Mouse (Mus musculus) layer of hippocampus, adult 9-11 months (tissue): ENCODE results near the gene Gpc5.

Source experiments
- DNase-seq: peaks from one replicate; pipeline ENCODE4 v3.0.0; 2022

Gene Gpc5

DNA sequence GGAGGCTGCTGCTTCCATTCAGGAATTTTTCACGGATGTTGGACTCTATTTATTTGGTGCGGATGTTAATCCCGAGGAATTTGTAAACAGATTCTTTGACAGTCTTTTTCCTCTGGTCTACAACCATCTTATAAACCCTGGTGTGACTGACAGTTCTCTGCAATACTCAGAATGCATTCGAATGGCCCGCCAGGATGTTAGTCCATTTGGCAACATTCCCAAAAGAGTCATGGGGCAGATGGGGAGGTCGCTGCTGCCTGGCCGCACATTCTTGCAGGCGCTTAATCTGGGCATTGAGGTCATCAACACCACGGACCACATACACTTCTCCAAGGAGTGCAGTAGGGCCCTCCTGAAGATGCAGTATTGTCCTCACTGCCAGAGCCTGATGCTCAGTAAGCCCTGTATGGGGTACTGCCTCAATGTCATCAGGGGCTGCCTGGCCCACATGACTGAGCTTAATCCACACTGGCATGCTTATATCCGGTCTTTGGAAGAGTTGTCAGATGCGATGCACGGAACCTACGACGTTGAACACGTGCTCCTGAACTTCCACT lies 277.7 kb downstream of the Gpc5 start:
- no peak for DNase-seq

DNA sequence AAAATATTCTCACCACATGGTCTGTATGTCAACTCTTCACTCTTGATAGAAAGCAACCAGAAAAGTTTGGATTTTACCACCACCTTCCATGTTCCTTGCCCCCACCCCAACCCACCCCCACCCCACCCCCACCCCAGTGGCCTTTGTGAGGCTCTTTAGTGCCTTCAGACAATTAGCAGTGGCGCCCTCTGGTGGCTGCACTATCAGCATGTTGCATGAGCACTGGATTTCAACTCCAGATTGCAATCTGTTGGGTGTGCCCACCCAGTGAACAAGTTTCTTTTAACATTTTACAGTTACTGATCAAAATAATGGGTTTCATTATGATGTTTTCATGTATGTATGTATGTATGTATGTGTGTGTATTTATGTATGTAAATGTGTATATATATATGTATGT lies 279.1 kb downstream of the Gpc5 start:
- no peak for DNase-seq

DNA sequence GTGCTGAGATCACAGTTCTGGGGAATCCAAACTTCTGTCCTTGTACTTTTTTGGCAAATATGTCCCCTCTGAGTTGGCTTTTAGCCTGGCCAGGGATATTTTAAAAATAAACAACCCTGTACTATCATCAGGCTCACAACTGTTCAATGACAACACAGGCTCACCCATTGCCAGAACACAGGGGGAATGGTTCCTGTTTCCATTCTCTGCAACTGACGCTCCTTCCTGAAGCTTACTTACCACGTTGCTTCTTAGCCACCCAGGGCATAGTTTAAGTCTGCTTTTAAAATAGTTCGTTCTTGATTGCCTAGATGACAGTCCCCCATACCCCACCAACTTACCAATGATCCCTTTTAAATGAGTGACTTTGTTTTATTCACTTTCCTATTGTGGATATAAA lies 299.8 kb downstream of the Gpc5 start:
- DNase-seq, result no peak

DNA sequence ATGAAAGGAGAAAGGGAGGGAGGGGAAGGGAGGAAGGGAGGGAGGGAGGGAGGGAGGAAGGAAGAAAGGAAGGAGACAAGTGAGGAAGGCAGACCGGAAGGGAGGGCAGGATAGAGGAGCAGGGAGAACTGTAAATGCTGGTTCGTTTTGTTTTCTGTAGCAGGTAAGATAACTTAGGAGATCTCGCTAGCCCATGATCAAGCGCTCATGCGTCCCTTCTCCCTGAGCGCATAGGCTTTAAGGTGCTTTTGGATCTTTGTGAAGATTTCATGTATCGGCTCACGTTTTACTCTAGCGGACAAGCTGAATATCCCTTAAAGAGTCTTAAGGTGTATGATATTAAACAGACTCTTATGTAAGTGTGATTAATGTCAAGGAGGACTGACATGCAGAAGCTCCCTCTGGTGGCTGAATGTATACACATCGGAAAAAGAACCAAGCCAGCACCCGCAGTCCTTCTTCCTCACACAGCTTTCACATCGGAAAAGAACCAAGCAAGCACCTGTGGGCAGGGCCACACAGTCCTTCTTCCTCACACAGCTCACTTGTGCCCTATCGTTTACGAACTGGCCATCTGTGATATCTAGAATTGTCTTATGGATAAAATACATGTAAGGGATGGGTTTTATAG lies 301.0 kb downstream of the Gpc5 start:
- DNase-seq, result peak; percentile 41

DNA sequence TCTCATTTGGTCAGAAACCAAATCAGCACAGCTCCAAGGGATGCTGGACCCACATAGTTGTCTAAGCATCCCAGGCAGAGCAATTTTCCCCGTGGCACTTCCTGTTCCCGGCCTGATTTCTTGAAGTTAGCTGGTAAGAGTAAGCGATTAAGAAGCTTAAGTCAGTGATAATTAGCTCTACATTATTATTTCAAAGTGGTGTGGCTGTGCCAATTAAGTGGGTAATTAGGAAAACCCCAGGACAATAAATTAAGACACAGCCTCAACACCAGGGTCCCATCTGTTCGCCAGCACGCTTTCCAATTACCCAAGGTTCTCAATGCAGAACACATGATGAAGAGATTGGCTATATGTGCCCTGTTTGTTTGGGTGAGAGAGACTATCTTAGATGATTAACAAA lies 314.6 kb downstream of the Gpc5 start:
- no peak for DNase-seq

DNA sequence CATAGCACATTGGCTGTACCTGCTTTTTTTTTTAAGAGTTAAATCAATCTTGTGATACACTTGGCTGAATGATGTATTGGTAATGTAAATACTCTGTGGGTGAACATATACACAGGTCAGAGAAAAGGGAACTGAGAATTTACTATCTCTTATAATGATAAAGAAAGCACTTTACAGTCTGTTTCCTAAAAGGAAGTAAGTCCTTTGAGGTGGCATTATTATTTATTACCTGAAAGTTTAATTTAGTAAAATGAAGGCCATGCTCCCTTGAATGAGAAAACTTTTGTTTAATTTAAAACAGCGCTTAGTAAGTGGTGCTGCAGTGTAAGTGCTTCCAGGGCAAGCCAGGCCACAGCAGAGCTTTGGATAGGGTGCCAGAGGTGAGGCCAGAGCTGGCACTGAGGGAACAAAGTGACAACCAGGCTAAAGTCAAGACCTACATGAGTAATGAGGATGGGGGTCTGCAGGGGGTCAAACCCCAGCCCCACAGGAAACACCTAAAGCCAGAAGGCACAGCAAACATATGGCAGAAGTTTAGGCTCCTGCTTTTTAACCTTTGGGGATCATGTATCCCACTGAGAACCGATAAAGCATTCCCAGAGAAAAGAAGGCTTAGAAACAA lies 315.4 kb downstream of the Gpc5 start:
- no peak for DNase-seq

DNA sequence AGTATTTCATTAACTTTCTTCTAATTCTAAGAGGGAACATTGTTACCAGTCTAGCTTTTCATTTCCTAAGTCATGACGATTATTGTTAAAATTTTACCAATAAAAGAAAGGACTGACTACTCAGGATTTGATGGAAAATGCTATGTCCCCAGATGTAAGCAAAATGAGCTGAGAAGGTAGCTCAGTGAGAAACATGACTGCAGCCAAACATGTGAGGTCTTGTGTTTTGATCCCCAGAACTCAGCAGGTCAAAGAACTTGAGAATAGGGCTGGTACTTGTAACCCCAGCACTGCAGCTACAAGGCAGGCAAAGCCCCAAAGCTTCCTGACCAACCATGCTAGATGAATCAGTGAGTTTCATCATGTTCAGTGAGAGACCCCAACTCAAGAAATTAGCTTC lies 318.9 kb downstream of the Gpc5 start:
- no peak for DNase-seq

DNA sequence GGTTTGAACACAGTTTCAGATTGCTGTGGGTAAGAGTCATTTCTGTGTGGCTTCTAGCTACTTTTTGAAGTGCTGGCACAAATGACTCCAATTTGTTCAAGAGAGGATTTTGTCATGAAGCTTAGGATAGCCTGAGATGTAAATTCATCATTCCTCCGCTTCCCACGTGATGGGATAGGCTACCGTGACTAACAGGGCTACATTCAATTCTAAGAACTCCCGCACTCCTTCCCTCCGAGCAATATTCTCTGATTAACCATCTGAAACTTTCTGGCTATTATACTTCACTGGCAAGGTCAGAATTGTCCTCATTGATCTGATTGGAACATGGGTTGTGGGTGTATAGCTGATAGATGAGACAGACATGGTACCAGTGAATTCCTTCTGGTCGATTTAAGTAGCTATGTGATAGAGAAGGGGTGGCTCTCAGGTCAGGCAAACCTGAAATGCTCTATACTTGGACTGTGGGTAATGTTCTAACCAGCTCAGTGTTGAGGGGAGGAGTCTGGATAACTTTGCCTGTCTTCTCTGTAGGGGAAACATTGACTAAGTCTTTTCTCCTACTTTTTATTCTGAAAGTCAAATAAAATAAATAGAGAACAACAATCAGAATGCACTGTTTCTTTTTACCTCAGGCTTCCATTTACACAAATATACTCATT lies 319.6 kb downstream of the Gpc5 start:
- DNase-seq, result no peak

DNA sequence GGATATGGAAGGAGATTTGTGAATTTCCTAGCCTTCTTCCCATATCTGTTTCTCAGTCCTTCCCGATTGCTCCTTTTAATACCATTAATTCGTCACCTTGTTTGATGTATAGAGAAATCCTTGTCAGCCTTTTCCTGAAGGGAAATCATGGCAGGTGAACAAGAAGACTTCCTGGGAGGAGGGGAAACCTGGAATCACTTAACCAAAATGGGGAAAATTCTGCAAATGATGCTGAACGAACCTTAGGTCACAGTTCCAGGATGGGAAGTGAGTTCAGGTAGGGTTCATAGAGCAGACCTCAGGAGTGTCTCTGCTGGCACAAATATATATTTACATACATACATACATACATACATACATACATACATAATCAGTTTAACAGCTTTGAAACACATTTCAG lies 320.8 kb downstream of the Gpc5 start:
- no peak for DNase-seq

DNA sequence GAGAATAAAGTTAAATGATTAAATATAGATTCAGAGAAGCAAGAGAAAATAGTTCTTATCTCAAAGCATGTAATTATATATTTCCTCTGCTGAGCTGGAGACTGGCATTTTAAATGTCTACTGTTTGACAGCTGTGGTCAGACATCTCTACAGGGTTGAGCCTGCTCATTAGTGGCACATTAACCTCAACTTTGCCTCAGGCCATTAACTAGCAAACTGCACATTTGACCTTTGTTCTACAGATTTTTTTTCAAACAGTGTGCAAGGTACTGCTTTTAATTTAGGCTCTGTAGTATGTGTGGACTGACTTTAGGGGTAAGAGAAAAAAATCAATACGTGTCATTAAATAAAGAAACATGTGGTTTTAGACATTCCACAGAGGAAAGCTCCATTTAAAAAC lies 321.4 kb downstream of the Gpc5 start:
- no peak for DNase-seq

DNA sequence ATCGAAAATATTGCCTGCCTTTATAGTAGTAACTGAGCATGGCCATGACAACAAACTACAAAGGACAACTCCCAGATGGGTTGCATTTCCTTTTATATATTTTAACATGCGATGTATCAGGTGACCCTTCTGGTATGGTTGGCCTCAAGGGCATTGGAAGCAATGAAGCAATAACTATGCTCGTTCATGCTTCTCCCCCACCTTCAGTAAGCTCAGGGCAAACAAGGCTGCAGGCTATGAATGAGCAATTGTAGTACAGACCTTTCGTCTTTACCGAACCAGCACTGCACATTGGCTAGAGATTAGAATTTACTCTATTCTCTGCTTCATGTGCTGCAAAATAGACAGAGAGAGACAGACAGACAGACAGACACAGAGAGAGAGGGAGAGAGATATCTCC lies 322.5 kb downstream of the Gpc5 start:
- DNase-seq, result no peak

DNA sequence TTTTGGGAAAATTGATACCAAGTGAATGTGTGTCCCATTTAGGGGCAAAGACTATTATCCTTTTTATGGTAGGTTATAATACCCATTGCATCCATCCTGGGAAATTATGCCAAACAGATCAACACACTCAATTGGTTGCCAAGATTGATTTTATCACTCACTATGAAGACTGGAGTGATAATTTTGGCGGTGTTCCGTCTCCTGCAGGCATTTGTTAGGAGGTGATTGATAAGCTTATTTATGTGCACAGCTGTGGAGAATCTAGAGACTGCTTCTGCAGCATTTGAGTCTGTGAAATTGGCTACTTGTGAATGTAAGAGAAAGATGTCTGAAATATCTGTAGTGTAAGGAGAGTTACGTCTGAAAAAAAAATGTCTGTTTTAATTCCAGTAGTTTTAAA lies 340.0 kb downstream of the Gpc5 start:
- no peak for DNase-seq

DNA sequence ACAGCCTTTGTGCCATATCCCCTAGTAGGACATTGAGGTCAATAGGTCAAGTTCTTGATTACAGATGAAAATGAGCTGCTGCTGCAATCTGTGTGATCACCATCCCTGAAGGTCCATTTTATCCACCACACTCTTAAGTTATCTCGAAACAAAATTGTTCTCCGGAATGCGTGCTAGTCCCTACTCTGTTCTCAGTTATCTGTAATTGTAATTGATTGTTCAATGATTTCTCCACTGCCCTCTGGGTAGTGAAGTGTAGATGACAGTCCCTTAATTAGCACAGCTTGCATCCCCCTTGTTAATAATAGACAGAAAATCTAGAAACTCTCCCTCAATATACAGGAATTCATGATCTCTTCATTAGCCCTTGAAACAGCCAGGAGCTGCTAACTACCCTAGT lies 340.4 kb downstream of the Gpc5 start:
- no peak for DNase-seq

DNA sequence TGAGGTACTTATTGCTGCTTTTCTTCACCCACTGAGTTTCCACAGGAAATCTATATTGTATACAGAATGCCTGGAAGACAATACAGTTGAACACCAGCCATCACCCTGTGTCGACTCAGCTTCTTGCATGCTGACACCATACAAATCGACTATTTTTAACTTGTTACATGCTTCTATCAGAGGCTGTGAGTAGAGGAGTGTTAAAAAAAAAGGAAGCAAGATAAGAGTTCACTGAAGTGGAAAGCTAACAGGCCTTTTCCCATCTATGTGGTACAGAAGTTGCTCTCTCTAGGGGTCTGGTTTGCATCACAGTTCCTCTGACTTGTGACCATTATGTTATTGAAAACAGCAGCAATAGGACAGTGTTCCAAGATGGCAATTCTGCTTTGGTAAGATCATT lies 344.6 kb downstream of the Gpc5 start:
- DNase-seq, result no peak

DNA sequence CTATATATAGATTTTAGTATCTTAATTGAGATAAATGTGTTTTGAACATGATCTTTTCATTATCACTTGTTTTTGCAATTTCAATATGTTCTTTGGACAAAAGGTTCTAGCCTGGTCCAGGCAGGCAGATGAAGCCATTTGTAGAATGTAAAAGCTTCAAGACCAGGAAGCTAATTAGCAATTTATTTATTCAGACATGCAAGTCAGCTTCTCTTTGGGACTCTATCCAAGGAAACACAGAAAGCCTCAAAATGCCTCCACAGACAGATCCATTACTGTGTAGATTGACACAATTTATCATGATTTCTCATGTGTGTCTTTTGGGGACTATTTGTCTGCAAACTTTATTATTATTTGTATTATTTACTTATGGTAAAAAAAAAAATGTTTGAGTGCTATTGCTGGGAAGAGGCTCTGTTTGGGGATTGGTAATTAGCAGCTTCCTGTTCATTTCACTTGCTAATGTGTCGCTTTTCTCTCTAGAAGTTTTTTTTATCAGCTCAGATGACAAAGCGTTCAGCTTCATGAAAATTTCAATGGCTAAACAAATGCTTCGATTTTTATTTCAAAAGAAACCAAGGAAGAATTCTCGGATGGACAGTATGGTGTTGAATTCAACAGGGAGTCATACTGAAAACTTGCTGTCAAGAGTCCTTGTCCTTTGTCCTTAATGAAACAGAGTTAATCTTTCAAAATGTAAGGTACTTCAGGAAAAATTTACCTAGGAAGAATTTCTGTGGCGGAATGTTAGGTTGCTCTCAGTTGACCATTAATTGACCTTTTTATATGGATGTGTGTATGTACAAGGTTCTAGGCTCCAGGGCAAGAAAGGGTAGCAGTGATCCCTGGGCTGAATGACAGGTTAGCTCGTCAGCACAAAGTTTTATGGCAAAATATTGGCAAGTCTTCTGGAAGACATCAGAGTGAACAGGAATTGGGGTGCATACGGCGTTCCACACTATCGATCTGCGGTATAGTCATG lies 353.1 kb downstream of the Gpc5 start:
- no peak for DNase-seq

DNA sequence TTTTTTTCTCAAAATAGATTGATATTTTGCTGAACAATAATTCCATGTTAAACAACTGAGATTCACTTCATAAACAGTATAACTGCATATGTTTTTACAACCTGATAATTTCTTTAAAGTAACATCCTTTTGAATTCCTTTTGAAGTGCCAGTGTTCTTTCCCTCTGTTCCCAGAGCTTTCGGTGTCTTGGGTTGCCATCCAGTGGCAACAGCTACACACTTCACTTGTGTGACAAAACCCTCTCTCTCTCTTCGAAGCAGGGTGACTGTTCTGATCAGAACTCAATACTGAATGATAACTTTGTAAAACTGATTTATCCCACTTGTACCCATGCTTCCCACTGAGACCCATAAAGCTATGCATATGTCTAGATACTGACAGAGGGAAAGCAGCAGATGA lies 358.9 kb downstream of the Gpc5 start:
- DNase-seq, result no peak

DNA sequence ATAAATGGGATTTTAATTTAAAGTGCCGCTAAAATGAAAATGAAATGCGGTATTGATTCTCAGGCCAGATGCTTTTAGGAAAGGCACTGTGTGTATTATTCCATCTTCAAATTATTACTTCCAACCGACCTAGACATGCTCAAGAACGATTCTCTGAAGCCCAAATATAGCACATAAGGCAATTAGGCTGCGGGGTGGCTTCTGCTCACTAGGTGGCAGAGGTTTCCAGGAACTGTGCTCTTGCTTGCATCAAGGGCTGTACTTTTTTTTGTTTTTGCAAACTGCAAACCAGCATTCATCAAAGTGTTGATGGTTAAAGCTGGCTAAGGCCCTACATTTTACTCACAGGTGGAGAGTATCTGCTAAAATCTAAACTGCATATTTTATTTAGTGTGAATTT lies 375.9 kb downstream of the Gpc5 start:
- DNase-seq, result no peak

DNA sequence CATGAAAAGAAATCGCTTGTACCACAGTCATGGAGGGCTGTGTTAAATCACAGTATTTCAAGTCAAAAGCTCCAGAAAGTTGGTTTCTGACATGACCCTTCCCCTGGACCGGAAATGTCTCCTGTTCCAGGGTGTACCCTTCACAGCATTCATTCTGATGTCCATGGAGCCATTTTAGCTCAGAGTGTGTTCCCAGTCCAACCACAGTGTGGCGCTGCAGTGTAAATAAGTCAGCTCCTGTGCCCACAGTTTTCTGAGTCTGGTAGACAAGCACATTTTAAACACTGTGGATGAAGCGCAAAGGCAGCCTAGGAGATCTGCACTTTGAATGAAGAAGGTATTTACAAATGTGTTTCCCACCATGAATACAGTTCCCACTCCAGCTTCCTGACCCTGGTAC lies 383.2 kb downstream of the Gpc5 start:
- DNase-seq, result peak; percentile 23

DNA sequence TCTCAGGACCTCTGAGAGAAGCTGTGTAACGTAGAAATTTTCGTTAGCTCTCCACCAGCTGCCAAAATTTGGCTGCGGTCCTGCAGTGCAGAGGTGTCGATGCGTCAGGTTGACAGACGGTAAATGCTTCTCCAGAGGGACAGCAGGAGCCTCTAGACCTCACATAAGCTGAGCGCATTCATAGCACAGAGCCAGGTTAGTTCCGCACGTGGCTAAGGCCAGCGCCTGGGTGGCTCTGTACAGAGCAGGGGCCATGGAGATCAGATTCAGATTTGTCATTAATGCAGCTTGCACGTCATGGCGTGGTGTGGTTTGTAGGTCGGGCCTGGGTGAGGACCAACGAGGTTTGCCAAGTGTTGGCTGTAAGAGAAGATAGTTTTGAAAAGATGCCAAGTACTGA lies 385.3 kb downstream of the Gpc5 start:
- DNase-seq, result no peak

DNA sequence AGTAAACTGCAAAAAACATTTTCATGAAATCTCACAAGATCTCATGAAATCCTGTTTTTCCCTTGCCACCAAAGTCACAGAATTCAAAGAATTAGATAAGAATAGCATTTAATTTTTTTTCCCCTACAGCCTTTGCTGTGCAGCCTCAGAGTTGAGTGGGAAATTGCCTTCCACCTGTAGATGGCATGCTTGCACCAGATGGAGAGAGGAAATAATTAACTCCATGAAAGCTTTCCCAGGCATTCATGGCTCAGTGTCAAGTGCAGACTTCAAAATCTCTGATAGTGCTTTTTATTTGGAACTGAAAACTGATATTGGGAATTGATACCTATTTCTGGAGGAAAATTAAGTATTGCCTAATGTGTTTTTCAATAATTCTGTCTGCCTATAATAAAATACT lies 393.1 kb downstream of the Gpc5 start:
- DNase-seq, result no peak

DNA sequence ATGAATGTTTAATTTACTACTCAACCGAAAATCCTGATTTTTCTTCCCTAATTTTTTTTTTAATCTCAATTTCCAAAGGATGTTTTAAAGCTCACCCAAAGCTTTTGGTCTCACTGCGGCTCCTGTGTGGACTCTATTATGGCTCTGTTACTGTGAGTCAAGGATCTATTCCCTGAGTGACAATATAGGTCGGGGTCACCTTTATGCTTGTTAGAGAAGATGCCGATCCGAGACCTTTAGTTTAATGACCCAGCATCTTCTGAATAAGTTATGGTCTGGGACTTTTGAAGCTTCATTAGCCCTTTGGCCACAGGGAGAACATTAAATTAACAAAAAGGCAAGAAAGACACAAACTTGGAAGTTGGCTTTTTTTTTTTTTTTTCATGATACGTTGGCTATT lies 408.8 kb downstream of the Gpc5 start:
- DNase-seq, result no peak

DNA sequence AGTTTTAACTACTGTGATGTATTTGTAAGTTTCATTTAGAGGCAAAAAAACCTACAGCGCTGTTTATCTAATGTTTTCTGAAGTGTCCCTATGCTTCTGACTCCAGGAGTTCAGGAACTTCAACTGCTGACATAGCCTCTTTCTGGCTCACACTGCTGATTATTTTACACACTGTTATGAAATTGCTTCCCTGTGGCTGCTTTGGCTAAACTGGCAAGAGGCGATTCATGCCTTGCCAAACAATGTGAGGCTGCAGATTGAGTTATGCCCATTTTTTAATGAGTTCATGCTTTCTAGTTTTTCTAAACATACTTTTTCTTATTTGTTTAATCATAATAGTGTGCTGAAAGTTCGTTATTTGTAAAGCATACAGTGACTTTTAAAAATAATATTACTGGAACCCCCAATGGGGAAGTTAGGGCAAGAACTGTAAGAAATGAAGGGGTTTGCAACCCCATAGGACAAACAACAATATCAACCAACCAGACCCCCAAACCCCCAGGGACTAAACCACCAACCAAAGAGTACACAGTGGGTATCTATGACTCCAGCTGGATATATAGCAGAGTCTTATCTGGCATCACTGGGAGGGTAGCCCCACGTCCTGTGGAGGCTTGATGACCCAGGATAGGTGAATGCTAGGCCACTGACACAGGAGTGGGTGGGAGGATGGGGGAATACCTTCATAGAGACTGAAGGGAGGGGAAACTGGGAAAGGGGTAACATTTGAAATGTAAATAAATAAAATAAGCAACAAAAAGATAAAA lies 454.7 kb downstream of the Gpc5 start:
- no peak for DNase-seq
